ENCODE assay signal across 8 mouse cellular contexts in genomic region chr3:88512896-88513545, GRCm38 (mm10). TPM values are rescaled to one million over a fixed set of nuclear protein-coding genes. Genes with fewer than 3 reads are reported as not detected.
A peak's percentile ranks its signal among the peaks of the same experiment; 100 is the strongest.
DNase-seq lines count a peak whose midpoint lies in the region; ATAC-seq and TF ChIP-seq lines count a peak whose summit lies in the region.
"Had no signal": no experiment of that assay in that cellular context is flagged by ENCODE, and none has a peak within 500 bp of the region (broad histone marks: within the 10 kb centered on the region; RNA-seq: fewer than 3 reads in every experiment).

No protein-coding gene starts in this region.

- H3K4me2 ChIP-seq in heart, postnatal 0 days (ENCODE audit: low read depth, low read length), result no peak overlapping the region; the same call in 1 of the 2 replicates
- H3K4me2 ChIP-seq in myocyte (ENCODE audit: low read depth), result peak overlapping the region; percentile 90

- 0 out of 2 replicates have a peak overlapping the region, but pooled peaks have one; percentile 17 for H3K9ac ChIP-seq in heart, postnatal 0 days (replicated peaks; ENCODE audit: low read depth, low read length)

- no peak overlapping the region for H3ac ChIP-seq in myocyte (ENCODE audit: control insufficient read depth, insufficient read length)

- no peak for TF ChIP-seq CTCF in kidney, adult 2 months (conservative IDR thresholded peaks at IDR 0.05; ENCODE audit: insufficient read depth, insufficient read length, low read depth, low read length)
- no peak for TF ChIP-seq CTCF in heart, postnatal 0 days (IDR thresholded peaks at IDR 0.05; ENCODE audit: low read depth)

- H3K27ac ChIP-seq in kidney, adult 2 months (ENCODE audit: insufficient read depth, low read depth, low read length), result no peak overlapping the region
- H3K27ac ChIP-seq in heart, postnatal 0 days (ENCODE audit: low read depth), result peak overlapping the region; percentile 44

- no peaks in the 10 kb centered on the region for H3K36me3 ChIP-seq in kidney, adult 2 months (ENCODE audit: control insufficient read depth, insufficient read depth, low read length)
- H3K36me3 ChIP-seq in heart, postnatal 0 days (replicated peaks; ENCODE audit: control insufficient read depth, insufficient read depth, low read length), result no peaks in the 10 kb centered on the region
- H3K36me3 ChIP-seq in myocyte (ENCODE audit: control insufficient read depth, insufficient read depth), result no peaks in the 10 kb centered on the region

- peaks cover 14% of the 10 kb centered on the region; the same call in 1 of the 2 replicates for H3K4me1 ChIP-seq in kidney, adult 2 months (ENCODE audit: control insufficient read depth, insufficient read depth, low read length)
- H3K4me1 ChIP-seq in heart, postnatal 0 days (ENCODE audit: control insufficient read depth, insufficient read depth), result peaks cover 33% of the 10 kb centered on the region

- 53% methylated on average over 15 of the region's 15 CpGs for WGBS in kidney, adult 2 months
- WGBS in heart, postnatal 0 days, result 46% methylated on average over 11 of the region's 15 CpGs

- DNase-seq in kidney, postnatal 10 days, result peak; percentile 30
- no peak for DNase-seq in kidney, adult 2 months
- peak; percentile 95 for DNase-seq in NIH3T3 (ENCODE audit: low read depth)
- DNase-seq in heart, postnatal 0 days (ENCODE audit: low spot score), result no peak
- no peak for DNase-seq in spleen, adult 12 weeks (ENCODE audit: low spot score)
- no peak for DNase-seq in left cerebral cortex, postnatal 25 days (ENCODE audit: low spot score in 2 of 2)
- DNase-seq: gastrocnemius, postnatal 25 days had no signal

- no peak for TF ChIP-seq EP300 in heart, postnatal 0 days (IDR thresholded peaks at IDR 0.05; ENCODE audit: low read depth)

- no peaks in the 10 kb centered on the region for H3K9me3 ChIP-seq in heart, postnatal 0 days (replicated peaks; ENCODE audit: control insufficient read depth, low read length)

- H3K27me3 ChIP-seq in kidney, adult 2 months (replicated peaks; ENCODE audit: control insufficient read depth, insufficient read depth, low read length), result no peaks in the 10 kb centered on the region
- H3K27me3 ChIP-seq in heart, postnatal 0 days (ENCODE audit: control insufficient read depth, insufficient read depth, low read length), result no peaks in the 10 kb centered on the region
- H3K27me3 ChIP-seq in myocyte (ENCODE audit: control insufficient read depth, insufficient read depth, insufficient read length), result no peaks in the 10 kb centered on the region

- H3K4me3 ChIP-seq in kidney, adult 2 months (ENCODE audit: insufficient read depth, low read depth, low read length), result no peak overlapping the region
- no peak overlapping the region for H3K4me3 ChIP-seq in heart, postnatal 0 days (ENCODE audit: low read depth, low read length)
- H3K4me3 ChIP-seq in myocyte, result peak overlapping the region; percentile 5

- intact Hi-C loops in left cerebral cortex, postnatal 25 days (cut with DNase I), result no loop called here

- ATAC-seq in heart, postnatal 0 days (ENCODE audit: insufficient read depth, low read depth), result no peak

- H3K79me2 ChIP-seq in myocyte (ENCODE audit: control insufficient read depth, insufficient read depth), result no peaks in the 10 kb centered on the region

- TF ChIP-seq POLR2A in kidney, adult 2 months (IDR thresholded peaks at IDR 0.05; ENCODE audit: low read depth, low read length), result no peak
- TF ChIP-seq POLR2A in myocyte (IDR thresholded peaks at IDR 0.05; ENCODE audit: insufficient read length, low read depth), result peak; percentile 23

TF ChIP-seq in myocyte, 11 proteins besides CTCF, POLR2A, EP300 and RAD21:
- no peak for TF ChIP-seq MYOG (IDR thresholded peaks at IDR 0.05; ENCODE audit: control insufficient read depth in 1 of 3, insufficient read depth in 1 of 3, insufficient read length in 2 of 3, low read depth in 2 of 3)
- peak; percentile 61 for TF ChIP-seq USF1 (IDR thresholded peaks at IDR 0.05; ENCODE audit: low read depth)
- no peak for TF ChIP-seq REST (IDR thresholded peaks at IDR 0.05; ENCODE audit: insufficient read depth, insufficient read length)
- TF ChIP-seq TCF3 (IDR thresholded peaks at IDR 0.05; ENCODE audit: insufficient read length, low read depth), result no peak
- peak in 1 of 3 experiments; percentile 50 for TF ChIP-seq MYOD1 (IDR thresholded peaks at IDR 0.05; ENCODE audit: control insufficient read depth in 1 of 3, insufficient read length in 2 of 3, low read depth in 2 of 3)
- no peak for TF ChIP-seq CEBPB (IDR thresholded peaks at IDR 0.05; ENCODE audit: insufficient read depth, poor library complexity, severe bottlenecking)
- TF ChIP-seq POLR2AphosphoS2 (IDR thresholded peaks at IDR 0.05; ENCODE audit: insufficient read length, low read depth), result no peak
- TF ChIP-seq TCF12 (IDR thresholded peaks at IDR 0.05; ENCODE audit: insufficient read depth, poor library complexity, severe bottlenecking), result no peak
- peak; percentile 24 for TF ChIP-seq MAX (IDR thresholded peaks at IDR 0.05; ENCODE audit: low read depth)
- TF ChIP-seq E2F4 (IDR thresholded peaks at IDR 0.05; ENCODE audit: insufficient read depth), result no peak
- no peak for TF ChIP-seq SRF (IDR thresholded peaks at IDR 0.05; ENCODE audit: control insufficient read depth, insufficient read length, low read depth)

RNA-seq across cellular contexts. Expression of gene Lmna, which starts 3.3 kb away (rescaled TPM):
- 55.2 and 73.2 TPM in 2 replicates for polyA plus RNA-seq in kidney, adult 2 months (2012; rRNA removed)
- total RNA-seq in heart, postnatal 0 days (2014; rRNA removed; ENCODE audit: low replicate concordance), result 156 and 210 TPM in 2 replicates
- 109 and 122 TPM in 2 replicates for polyA plus RNA-seq in heart, postnatal 0 days (2015; fragmentation: Nextera tagmentation; extraction: Ambion mirVana)
- polyA plus RNA-seq in myocyte (2012; fragmentation: generic; extraction: Trizol), result 954 TPM
- 10 to 100 TPM; 42.1 to 48.7 TPM for total RNA-seq in left cerebral cortex, postnatal 25 days (2021)

RNA-seq across cellular contexts. Expression of gene Mex3a, which starts 19.2 kb away (rescaled TPM):
- polyA plus RNA-seq in kidney, adult 2 months (2012; rRNA removed), result 0.61 and 0.63 TPM in 2 replicates
- total RNA-seq in heart, postnatal 0 days (2014; rRNA removed; ENCODE audit: low replicate concordance), result 6.0 and 9.7 TPM in 2 replicates
- 2.6 and 2.7 TPM in 2 replicates for polyA plus RNA-seq in heart, postnatal 0 days (2015; fragmentation: Nextera tagmentation; extraction: Ambion mirVana)
- polyA plus RNA-seq in myocyte (2012; fragmentation: generic; extraction: Trizol), result 8.1 TPM
- 1 to 10 TPM; 2.8 to 3.0 TPM for total RNA-seq in left cerebral cortex, postnatal 25 days (2021)

RNA-seq across cellular contexts. Expression of gene Rab25, which starts 35.1 kb away (rescaled TPM):
- 50.1 and 50.9 TPM in 2 replicates for polyA plus RNA-seq in kidney, adult 2 months (2012; rRNA removed)
- total RNA-seq in heart, postnatal 0 days (2014; rRNA removed; ENCODE audit: low replicate concordance), result 0.39 and 2.5 TPM in 2 replicates
- 0.16 TPM in 1 of 2 replicates, not detected in the other for polyA plus RNA-seq in heart, postnatal 0 days (2015; fragmentation: Nextera tagmentation; extraction: Ambion mirVana)
- polyA plus RNA-seq in myocyte (2012; fragmentation: generic; extraction: Trizol), result 0.13 TPM
- not detected for total RNA-seq in left cerebral cortex, postnatal 25 days (2021)
- total RNA-seq: gastrocnemius, postnatal 25 days had no signal

RNA-seq across cellular contexts. Expression of gene Lamtor2, which starts 39.9 kb away (rescaled TPM):
- 247 and 277 TPM in 2 replicates for polyA plus RNA-seq in kidney, adult 2 months (2012; rRNA removed)
- total RNA-seq in heart, postnatal 0 days (2014; rRNA removed; ENCODE audit: low replicate concordance), result 3.6 and 34.6 TPM in 2 replicates
- polyA plus RNA-seq in heart, postnatal 0 days (2015; fragmentation: Nextera tagmentation; extraction: Ambion mirVana), result 131 and 136 TPM in 2 replicates
- polyA plus RNA-seq in myocyte (2012; fragmentation: generic; extraction: Trizol), result 165 TPM
- 10 to 100 TPM; 96.9 to 99.5 TPM for total RNA-seq in left cerebral cortex, postnatal 25 days (2021)

RNA-seq across cellular contexts. Expression of gene Ubqln4, which starts 40.5 kb away (rescaled TPM):
- 59.9 and 63.5 TPM in 2 replicates for polyA plus RNA-seq in kidney, adult 2 months (2012; rRNA removed)
- total RNA-seq in heart, postnatal 0 days (2014; rRNA removed; ENCODE audit: low replicate concordance), result 74.9 and 82.4 TPM in 2 replicates
- polyA plus RNA-seq in heart, postnatal 0 days (2015; fragmentation: Nextera tagmentation; extraction: Ambion mirVana), result 18.3 and 19.0 TPM in 2 replicates
- 44.9 TPM for polyA plus RNA-seq in myocyte (2012; fragmentation: generic; extraction: Trizol)
- 100 to 1,000 TPM; 128 to 129 TPM for total RNA-seq in left cerebral cortex, postnatal 25 days (2021)

Comparison
In these comparisons a context has a peak if more than half of its experiments do, and no peak if none do; other contexts are left out.
1. DNase-seq: peak in kidney, postnatal 10 days (single experiment) and NIH3T3 (single experiment); none in kidney, adult 2 months (single experiment), heart, postnatal 0 days (single experiment), spleen, adult 12 weeks (single experiment) and left cerebral cortex, postnatal 25 days (0 of 2).
2. RNA of gene Rab25, which starts 35.1 kb away (polyA plus RNA-seq): 50.1 to 50.9 TPM in kidney, adult 2 months; 0.13 TPM in myocyte (single experiment) and 0.16 TPM in heart, postnatal 0 days; every median in the first group is over 10 times any median in the second.